Mouse (Mus musculus) cerebellum, adult 11 months (tissue): ENCODE data around the gene 1700010I14Rik.

Experiments
- DNase-seq: peaks from one replicate; pipeline ENCODE4 v3.0.0; 2022

Gene 1700010I14Rik

GRCm38 (mm10) chr17:9031241-9032141 is 43.4 kb downstream of the 1700010I14Rik start:
- peak; percentile 89 for DNase-seq

GRCm38 (mm10) chr17:9032362-9033044 is 44.4 kb downstream of the 1700010I14Rik start:
- peak; percentile 65 for DNase-seq

GRCm38 (mm10) chr17:9033511-9033910 is 45.4 kb downstream of the 1700010I14Rik start:
- no peak for DNase-seq

- no peak for DNase-seq
Measured at GRCm38 (mm10) chr17:9035561-9036348, 47.6 kb downstream of the 1700010I14Rik start.

- no peak for DNase-seq
Measured at GRCm38 (mm10) chr17:9042723-9043122, 54.6 kb downstream of the 1700010I14Rik start.

- DNase-seq = peak; percentile 23
Measured at GRCm38 (mm10) chr17:9052441-9052980, 64.4 kb downstream of the 1700010I14Rik start.

GRCm38 (mm10) chr17:9059360-9059932 is 71.3 kb downstream of the 1700010I14Rik start:
- no peak for DNase-seq
